Mouse (Mus musculus) CD4-positive, CD25-positive, alpha-beta regulatory T cell, adult 2 months (primary cell): ENCODE measurements around the gene Ube2e2.

ENCODE experiments used
- DNase-seq: peaks from one replicate; pipeline ENCODE4 v3.0.0-alpha.2; 2012; ENCODE audit warnings: low read depth, low spot score

Gene Ube2e2

DNA sequence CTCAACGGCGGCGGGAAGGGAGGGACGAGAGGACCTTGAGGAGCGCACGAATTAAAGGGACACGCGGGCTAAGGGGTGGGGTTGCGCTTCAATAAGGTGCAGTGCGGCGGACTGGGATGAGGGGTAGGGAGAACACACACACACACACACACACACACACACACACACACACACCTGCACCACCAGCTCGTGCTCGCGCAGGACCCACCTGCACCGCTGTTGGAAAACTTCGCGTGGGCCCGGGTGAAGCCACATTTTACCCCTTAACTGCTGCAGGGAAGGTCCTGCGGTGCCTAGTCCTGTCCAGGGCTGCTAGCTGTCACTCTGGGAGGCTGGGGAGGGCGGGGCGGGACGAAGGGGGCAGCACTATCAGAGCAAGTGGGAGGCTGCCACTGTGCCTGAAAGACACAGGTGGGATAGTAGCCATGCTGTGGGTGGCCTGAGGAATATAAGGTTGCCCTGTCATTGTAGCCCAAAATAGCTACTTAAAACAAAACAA is at the start of gene Ube2e2:
TSS of gene Ube2e2 (minus strand) at position 321 of the 499 bp plus-strand sequence.
- DNase-seq, result no peak

DNA sequence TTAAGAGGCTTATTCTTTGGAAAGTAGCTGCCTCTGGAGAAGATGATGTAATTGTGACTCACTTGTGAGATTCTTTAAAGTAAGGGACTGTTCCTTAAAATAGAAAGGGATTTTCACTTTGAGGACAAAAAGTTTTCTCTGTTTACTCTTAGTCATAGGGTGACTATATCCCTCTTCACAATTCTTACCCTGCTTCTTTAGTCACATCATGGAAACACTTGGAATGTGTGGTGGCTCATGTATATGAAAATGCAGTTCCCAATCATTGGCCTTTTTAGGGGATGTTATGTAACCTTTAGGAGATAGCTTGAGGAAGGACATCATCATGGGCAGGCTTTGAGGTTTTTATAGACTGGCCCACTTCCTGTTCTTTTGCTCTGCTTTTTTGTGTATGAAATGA is 46.0 kb upstream of the Ube2e2 start:
- no peak for DNase-seq

DNA sequence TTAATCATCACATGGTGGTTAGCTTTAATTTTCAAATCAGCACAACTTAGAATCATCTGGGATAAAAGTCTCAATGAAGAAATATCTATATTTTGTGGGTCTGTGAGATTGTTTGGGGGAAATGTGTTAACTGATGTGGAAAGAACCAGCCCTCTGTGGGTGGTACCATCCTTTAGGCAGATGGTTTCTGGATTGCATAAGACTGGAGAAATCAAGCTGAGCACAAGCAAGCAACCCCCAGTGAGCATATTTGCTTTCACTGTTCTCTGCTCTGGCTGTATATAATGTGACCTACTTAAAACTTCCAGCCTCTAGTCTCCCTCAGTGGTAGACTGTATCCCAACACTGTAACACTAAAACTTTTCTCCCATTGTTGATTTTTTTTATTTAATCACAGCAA is 9.5 kb upstream of the Ube2e2 start:
- no peak for DNase-seq

DNA sequence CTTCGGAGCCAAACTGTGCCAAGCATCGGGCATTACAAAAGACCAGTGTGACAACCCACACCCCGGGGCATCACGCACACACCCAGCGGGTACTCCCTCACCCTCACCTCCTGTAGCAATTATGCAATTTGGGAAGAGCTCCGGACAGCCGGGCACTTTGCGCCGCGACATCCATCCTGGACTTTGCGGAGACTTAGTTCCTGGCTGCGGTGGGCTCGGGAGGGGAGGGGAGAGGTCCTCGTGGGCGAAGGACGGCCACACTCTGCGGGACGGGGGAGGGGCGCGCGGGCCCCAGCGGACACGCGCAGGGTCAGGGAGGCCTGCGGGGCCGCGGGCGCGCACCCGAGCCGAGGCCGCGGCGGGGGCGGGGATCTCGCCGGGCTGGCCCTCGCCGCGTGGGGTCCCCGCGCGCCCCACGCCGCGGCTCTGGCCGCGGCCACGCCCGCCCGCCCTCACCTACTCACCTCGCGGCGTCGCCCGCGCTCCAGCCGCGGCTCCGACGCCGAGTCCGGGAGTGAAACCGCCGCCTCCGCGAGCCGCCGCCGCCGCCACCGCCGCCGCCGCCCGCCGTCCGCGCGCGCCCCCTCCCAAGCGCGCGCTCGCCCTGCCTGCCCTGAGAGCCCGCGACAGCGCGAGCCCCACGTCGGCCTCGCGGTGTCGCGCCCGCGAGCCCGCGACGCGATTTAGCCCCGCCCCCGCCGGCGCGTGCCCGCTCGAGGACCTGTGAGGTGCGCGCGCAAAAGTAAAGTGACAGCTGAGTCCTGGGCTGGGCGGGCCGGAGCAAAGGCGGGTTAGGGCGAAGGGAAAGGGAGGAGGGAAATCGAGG is 733 bp downstream of the Ube2e2 start:
- DNase-seq, result peak; percentile 83

DNA sequence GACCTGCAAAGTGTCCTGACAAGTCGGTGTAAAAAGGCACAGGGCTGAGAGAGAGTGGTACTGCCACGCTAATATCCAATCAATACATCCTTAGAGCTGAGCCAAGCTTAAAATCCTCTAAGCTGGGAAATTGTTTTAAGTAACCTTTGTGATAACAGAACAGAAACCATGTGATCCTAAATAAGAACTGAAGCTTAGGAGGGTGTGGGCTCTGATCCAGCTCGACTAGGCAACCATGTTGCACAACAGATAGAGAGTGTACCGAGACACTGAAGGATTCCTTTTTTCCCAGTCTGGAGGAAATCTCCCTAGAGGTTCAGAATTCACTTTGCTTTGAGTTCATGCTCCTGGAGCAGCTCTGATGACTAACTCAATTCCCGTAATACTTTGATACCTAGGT is 4.5 kb downstream of the Ube2e2 start:
- no peak for DNase-seq

DNA sequence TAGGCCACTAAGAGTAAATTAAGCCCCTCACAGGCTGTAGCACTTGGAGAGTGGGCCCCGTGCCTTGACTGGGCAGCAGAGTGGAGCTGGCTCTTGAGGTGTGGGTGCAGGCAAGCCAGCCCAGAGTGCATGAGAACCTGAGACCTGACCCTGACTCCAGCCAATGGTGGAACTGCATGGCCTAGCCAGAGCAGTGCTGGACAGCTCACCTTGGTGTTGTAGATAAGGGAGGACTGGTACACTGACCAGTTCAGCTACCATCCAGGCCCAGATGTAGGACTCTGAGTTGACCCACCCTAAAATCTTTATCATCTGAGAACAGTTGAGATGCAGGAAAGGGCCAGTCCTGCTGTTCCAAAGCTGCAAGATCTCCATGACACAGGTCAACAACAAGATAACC is 11.6 kb downstream of the Ube2e2 start:
- DNase-seq, result no peak

DNA sequence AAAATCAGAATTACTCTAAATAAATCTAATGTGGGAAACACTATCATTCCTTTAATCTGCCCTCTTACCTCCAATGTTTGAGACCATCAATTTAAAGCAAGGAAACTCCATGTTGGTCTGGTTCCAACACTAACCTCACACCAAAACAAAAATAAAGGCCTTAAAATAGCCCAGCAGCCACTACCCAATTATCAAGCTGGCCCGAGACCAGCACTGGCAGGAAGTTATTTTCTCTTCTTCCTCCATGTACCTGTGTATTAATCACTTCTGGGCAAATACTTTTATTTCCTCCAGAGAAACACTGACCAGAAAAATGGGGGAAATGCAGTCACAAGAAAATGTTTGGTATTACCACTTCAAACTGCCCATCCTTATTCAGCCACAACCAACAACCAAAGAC is 23.4 kb downstream of the Ube2e2 start:
- no peak for DNase-seq

DNA sequence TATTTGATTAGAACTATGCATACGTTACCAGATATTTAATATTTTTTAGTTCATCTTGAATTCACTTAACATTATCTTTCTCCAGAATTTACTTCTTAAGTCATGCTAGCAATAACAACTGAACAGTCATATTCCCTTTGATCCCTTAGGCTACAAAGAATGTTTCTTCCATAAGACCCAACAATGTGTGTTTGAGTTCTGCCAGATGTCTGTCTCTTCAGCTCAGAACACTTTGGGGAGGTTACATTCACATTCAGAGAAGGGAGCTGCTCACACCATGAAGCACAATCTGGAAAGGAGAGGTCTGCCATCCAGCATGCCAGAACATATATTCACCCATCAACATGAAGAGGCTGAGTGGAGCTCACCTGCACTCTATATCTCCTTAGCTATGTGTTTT is 65.4 kb downstream of the Ube2e2 start:
- no peak for DNase-seq

DNA sequence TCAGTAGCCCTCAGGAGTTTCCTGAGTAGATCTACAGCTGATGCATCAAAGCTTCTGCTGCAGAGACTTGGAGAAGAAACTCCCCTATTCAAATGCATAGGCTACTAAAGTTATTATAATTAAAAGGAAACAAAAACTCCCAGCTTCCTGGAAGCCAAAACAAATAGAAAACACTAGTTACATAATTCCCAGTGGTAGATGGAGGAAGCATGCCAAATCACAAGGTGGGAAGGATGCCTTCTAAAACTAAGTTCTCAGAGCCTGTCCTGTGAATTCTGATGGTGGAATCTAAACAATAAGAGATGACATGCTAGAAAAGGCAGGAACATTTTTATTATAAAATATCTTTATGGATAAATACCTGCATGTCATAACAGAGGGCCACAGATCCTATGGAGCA is 67.3 kb downstream of the Ube2e2 start:
- DNase-seq, result no peak

DNA sequence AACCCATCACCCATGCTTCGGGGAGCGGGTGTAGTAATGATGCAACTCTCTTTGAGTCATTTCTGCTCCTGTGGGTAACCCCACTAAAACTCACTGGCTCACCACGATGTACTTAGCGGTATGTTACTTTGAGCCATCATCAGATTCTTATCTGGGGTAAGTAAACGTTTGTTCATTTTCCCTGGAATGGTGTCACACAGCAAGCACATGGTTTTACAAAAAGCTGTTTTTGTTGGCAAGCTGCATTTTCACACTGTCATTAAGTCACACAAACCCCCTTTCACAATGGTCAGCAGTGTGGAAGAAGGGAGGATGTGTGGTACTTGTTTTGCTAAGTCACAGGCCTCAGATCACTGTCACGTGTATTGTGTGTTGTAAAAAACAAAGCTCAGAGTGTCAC is 73.4 kb downstream of the Ube2e2 start:
- DNase-seq, result no peak

DNA sequence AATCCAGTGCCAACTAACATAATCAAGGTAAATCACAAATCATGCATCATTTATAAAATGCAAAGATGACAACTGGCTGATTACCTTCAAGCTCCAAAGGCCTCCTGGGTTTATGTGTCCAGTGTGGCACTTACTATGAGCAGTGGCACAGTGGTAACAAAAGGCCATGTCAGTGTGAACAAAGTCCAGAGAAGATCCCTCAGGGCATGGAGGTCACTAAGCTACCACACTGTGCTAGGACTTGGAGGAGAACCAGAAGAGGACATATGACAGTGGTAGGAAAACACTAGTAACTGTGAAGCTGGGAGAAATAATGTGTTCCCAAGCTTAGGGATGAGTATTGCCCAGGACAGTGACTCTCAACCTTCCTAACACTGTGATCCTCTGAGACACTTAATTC is 97.2 kb downstream of the Ube2e2 start:
- DNase-seq, result no peak

DNA sequence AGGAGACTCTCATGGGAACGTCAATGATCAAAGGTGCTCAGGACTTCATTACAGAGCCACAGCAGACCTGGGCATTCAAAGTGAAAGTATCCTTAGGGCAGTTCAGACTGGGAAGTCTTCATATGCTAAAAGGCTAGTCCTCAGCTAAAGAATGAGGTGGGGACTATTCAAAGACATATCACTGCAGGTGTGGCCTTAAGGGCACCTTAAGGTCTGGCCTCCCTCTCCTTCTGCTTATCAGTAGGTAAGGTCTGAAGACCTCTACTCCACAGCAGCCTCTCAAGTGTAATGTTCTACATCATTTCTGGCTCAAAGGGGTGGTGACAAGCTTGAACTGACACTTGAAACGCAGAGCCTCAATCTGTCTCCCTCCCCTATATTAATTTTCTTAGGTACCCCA is 98.3 kb downstream of the Ube2e2 start:
- no peak for DNase-seq

DNA sequence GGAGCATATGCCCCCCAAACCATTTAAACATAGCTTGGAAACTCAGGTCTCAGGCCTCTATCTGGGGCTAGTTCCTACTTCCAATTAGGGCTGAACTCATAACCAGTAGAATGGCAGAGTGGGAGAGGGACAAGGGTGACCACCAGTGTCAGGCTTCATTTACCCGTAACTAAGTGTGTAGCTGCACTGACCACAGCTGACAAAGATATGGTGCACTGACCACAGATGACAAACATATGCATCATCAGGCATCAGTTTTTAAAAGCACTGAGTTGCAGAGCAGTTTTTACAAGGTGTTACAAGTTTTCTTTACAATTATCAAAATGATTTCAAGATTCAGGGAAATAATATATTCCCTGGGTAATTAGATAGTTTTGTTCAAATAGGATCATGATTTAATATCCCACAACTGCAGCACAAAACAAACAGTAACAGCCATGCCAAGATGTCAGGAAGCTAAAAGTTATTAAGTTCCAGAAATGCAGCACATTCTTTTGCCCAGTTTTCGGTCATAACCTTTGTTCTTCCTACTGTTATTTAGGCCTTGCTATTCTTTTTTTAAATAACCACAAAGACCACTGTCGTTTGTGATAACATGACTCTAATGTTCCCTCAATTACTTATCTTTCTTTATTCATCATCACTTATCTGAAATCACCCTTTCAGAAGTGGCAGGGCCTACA is 114.9 kb downstream of the Ube2e2 start:
- no peak for DNase-seq

DNA sequence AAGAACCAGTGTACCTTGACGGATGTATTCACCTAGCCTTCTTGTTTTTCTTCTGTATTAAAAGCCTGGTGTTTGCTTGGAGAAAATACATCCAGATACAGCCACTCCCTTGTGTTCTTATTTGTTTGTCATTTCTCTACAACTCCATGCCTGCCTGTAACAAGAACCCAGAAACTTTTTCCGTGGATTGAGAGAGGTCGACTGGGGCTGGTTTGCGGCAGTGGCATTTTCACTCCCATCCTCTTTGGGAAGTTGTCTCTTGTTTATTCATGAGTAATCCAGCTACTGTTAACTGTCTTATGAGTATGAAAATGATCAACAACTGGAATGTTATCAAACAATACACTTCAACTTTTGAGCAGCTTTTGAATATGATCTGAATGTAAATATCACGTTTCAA is 115.8 kb downstream of the Ube2e2 start:
- no peak for DNase-seq

DNA sequence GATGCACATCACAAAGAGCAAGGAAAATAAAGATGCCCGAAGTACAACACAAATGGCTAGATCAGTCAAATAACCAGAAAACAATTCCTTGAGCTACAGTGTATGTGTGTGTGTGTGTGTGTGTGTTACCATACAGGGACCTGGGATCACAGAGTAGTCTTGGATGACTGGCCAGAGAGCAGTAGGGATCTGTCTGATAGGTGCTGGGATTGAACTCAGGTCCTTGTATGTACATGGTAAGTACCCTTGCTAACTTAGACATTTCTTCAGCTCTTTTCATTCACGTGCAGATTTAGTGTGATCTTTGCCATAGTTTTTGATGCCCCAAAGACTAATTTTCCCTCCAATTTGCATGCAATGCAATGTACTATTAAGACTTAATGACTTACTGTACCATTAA is 117.9 kb downstream of the Ube2e2 start:
- no peak for DNase-seq

DNA sequence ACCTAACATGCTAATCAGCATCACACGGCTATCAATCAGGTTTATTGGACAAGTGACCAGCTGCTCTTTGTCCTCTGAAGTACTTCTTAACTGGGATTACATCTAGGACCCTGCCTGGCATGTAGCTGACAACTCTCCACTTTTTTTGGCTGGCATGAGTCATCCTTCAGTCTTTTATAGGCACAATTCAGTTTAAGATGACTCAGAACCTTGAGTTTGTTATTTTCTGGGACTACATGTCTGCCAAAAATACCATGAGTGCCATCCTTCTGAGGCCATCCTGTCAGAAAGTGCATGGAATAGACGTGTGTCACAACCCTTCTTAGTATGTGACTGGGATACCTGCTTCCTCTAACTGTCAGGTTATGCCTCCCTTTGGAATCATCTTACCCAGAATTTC is 120.3 kb downstream of the Ube2e2 start:
- DNase-seq, result no peak

DNA sequence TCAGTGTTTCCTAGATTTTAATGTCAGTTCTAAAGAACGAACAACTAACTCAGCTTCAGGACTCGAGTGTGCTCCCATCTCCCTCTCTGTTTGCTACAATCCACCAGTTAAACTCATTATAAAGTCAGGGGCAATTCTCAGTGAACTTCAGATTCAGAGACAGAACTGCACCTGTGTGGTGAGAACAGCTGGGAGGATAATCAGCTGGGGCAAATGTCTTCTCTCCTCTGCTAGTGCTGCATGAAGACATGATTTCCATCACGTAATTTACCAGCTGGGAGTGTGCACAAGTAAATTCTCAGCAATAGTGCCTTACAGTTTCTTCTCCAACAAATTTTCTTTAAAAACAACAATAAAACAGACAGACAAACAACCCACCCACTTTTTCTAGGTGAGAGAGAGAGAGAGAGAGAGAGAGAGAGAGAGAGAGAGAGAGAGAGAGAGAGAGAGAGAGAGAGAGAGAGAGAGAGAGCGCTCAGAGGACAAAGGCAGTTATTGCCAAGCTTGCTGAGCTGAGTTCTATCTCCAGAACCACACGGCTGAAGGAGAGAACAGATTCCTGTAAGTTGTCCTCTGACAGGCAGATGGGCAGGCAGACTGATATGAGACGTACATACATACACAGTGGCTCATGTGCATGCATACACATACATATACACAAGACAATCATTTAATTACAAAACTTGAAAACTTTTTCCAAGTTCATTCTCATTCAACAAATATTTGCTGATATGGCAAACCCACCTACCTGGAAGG is 134.3 kb downstream of the Ube2e2 start:
- no peak for DNase-seq

DNA sequence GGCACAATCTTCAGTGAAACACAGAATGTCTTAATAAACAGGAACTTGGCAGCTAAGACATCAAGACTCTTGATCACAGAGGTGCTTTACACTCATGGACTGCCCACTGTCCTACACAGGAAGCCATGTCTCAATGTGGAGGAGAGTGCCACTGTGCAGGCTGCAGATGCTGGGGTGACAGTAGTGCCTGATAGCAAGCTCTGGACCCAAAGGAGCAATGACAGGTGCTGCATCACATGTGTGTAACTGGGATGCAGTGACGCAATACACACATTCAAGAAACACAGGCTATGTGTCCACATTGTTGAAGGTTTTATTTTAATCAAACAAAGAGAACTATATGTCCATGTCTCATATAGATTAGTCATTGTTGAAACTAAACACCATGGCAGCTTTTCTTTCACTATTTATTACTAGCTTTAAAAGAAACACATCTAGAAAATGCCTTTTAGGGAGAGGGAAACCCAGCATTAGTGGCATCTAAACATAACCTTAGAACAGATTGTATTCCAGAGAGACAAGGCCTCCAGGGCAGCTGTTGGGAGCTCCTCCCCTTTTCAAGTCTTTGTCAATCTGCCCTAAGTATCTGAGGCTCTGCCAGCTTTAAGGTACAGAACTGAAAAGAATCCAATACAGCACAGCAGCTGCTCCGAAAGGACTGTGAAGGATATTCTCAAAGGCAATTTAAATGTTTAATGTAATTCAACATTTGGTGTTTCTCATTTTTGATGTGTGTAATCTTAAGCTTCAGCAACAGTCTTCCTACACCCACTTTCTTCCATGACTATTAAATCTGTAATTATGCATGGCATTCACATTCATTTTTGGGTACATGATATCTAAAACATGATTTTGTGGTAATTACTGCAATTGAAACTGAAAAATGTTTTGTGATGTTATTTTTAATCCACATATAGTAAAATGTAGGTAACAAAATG is 135.2 kb downstream of the Ube2e2 start:
- no peak for DNase-seq

DNA sequence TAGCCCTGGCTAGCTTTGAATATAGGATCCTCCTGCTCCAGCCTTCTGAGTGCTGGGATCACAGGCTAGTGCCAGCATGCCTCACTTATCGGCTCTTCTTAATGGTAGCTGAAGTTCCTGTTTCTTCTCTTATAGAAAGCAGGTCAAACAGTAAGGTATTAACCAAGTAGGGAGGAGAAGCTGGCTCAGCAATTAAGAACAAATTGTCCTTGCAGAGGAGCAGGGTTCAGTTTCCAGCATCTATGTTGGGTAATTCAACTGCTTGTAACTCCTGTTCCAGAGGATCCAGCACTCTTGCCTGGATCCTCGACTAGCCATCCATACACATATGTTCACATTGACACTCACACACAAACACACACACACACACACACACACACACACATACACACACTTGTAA is 136.1 kb downstream of the Ube2e2 start:
- no peak for DNase-seq

DNA sequence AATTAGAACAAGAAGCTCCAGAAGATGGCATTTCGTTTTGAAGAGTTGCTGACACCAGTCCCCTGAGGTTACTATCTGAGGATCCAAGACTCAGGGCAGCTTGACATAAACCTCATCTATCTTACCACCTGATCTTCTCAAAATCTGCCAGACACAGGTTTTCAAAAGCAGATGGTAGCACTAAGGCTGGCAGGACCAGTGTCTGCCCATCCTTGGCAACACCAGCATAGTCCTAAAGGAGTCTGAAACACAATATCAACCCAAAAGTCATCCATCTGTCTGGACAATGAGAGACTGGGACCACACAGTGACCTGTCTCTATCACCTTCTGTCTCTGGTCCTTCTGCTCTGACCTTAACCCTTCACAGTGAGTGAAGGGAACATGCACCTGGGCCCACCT is 138.7 kb downstream of the Ube2e2 start:
- DNase-seq, result no peak

DNA sequence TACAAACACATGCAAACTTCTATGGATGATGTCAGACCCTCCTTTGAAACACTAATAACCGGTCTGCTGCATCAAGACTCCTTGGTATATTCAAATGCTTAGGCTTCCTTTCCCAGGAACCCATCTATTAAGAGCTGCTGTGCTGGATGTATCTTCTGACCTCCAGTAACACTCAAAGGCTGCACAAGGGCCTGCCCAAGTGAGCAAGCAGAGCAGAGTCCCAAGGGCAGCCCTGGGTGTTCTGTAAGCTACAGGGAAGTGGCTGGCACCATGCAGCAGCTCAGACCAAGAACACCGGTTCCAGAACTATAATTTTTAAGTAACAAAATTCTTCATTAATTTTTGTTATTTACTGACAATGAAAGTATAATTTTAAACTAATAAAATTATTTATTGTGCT is 139.5 kb downstream of the Ube2e2 start:
- no peak for DNase-seq
